Mouse (Mus musculus): ENCODE data around the gene Nacc1. TPM values are rescaled to one million over a fixed set of nuclear protein-coding genes. Genes with fewer than 3 reads are reported as not detected.

Gene Nacc1
- total RNA-seq, 2 experiments from 2014 or later, result 95.5 to 96.8 TPM

DNA sequence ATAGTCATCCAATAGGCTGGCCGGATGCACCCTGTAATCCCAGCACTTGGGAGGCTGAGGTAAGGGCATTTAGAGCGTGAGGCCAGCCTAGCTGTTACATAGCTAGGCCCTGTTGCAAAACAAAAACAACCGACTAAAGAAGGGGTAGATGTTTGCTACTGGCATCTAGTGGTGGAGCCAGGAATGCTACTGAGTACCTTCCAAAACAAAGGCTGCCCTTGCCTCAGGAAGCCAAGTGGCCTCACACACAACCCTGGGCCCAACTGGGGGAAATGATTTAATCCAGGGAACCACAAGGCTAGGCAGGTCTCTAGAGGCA is 38.2 kb upstream of the Nacc1 start:
- TF ChIP-seq CTCF (IDR thresholded peaks at IDR 0.05), result peak; percentile 66
- intact Hi-C loops (cut with DNase I), result no loop called here
- DNase-seq (ENCODE audit: extremely low spot score in 1 of 2, low spot score in 2 of 2), result no peak
- Histone ChIP-seq H3K4me3 (no peak overlapping the region), H3K27ac (peak overlapping the region; percentile 88)

DNA sequence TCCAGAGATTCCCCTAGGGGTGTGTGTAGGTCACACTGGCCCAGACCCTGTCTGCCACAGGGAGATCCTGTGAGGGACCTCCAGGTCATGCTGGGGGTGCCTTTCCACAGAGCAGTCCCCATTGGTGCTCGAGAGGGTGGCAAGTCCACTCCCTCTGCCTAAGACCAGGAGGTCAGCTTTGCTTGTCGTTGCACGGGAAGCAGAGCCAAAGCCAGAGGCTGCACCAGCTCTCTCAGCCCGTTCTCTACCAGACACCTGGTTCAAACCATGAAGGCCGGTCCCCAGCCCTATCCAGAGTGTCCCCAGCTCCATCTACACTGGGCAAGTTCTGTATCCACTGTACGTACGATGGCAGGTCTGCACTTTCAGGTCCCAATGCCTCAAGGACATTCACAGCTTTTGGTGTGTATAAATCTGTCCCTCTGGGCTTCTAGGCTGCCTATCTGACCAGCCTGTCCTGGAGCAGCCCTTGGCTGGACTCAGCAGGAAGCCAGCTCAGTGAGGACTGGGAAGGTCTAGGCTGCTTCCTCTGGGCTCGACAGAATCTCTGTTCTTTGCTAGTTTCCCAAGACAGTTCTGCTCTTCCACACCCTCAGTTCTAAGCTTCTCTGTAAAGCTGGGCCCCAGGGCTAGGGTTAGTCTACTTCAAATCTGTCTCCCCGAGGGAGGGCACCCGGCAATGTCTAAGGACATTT is 37.7 kb upstream of the Nacc1 start:
- Histone ChIP-seq H3K27ac (peak overlapping the region; percentile 88), H3K4me3 (no peak overlapping the region)
- no peak for TF ChIP-seq CTCF (IDR thresholded peaks at IDR 0.05)
- DNase-seq (ENCODE audit: extremely low spot score in 1 of 2, low spot score in 2 of 2), result no peak
- intact Hi-C loops (cut with DNase I), result no loop called here

DNA sequence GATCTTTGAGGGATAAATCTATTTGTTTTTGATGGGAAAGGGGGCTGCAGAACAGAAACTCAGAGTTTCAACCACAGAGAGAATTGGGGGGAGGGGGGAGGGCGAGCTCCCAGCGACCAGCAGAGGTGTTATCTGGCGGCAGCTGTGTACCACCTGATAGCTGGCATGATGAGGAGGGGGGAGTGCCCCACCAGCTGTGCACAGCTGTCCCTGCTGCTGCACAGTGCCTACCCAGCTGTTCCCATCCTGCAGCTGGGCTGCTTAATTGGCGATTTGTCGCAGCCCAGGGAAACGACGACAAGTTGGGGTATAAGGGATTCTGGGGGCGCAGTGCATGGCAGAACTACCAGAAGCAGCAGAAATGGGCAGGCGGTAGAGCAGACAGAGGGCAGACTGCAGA is 37.0 kb upstream of the Nacc1 start:
- Histone ChIP-seq H3K4me3 (no peak overlapping the region), H3K27ac (peak overlapping the region; percentile 88)
- no peak for TF ChIP-seq CTCF (IDR thresholded peaks at IDR 0.05)
- intact Hi-C loops (cut with DNase I), result no loop called here
- DNase-seq (ENCODE audit: extremely low spot score in 1 of 2, low spot score in 2 of 2), result no peak

DNA sequence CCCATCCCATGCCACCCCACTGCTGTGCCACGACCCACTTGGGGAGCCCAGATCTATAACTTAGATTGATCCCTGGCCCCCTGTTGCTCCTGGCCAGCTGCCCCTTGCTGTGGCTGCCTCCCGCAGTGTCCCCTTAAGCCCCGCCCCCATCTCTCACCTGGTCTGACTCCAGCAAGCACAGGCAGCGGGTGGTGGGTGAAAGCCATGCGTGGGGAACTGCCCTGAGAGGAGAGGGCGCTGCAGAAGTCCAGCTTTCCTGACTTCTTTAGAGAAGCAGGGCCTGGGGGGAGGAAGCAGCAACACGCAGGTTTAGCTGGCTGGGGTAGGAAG is 35.9 kb upstream of the Nacc1 start:
- no peak for TF ChIP-seq CTCF (IDR thresholded peaks at IDR 0.05)
- DNase-seq (ENCODE audit: extremely low spot score in 1 of 2, low spot score in 2 of 2), result no peak
- intact Hi-C loops (cut with DNase I), result no loop called here
- no peak overlapping the region for H3K4me3 ChIP-seq
- peak overlapping the region; percentile 88 for H3K27ac ChIP-seq

DNA sequence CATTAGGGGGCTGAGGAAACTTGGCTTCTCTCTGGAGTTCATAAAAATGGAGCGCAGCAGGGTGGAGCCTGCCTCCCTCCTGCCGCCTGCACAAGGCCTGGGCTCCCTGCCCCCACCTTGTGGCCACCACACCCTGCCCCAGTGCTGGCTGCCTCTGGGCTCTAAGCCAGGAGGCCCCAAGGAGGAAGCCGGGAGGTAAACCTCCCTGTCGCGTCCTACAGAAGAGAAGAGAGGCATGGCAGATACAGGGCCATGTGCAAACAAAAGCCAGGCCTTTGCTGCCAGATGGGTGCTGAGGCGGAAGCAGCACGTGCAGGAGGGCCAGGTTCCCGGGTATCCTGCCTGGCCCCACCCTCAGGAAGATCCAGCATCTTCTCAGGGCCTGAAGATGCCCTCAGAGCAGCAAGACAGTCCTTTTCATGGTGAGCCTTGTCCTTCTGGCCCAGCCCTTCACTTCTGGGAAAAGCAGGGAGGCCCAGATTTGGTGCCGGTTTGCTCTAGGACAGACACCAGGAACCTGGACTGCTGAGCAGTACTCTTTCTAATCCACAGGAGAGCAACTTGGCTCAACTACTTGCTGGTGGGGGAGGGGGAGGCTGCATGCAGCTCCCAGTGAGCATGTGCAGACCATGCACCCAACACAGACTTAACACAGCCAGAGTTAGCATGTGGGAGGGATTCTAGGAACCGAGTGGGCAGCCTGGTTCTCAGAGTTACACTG is 35.3 kb upstream of the Nacc1 start, which contains the start of gene G430095P16Rik:
Gene G430095P16Rik, plus strand, starts transcription at position 158 of the 721 bp plus-strand sequence.
- peak in 1 of 2 experiments; percentile 65 for DNase-seq (ENCODE audit: extremely low spot score in 1 of 2, low spot score in 2 of 2)
- intact Hi-C loops (cut with DNase I), result no loop called here
- peak within 1 kb of the TSS; percentile 88 for H3K27ac ChIP-seq
- H3K4me3 ChIP-seq, result no peak within 1 kb of the TSS
- TF ChIP-seq CTCF (IDR thresholded peaks at IDR 0.05), result peak; percentile 6

DNA sequence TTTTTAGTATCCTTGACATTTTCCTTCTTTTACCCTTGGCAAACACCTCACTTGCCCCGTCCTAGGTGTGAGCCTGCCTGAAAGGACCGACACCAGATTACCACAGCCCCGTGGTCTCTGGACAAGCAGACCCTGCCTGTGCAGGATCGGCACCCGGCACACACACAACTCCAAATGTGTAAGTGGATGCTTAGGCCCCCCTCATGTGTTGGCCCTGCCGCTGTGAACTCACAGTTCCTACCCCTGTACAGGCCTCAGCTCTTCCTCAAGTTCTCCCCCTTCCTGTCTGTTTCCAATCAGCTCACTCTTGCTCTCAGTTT is 34.8 kb upstream of the Nacc1 start:
- DNase-seq (ENCODE audit: extremely low spot score in 1 of 2, low spot score in 2 of 2), result no peak
- H3K27ac ChIP-seq, result peak overlapping the region; percentile 88
- TF ChIP-seq CTCF (IDR thresholded peaks at IDR 0.05), result no peak
- H3K4me3 ChIP-seq, result no peak overlapping the region
- intact Hi-C loops (cut with DNase I), result no loop called here

DNA sequence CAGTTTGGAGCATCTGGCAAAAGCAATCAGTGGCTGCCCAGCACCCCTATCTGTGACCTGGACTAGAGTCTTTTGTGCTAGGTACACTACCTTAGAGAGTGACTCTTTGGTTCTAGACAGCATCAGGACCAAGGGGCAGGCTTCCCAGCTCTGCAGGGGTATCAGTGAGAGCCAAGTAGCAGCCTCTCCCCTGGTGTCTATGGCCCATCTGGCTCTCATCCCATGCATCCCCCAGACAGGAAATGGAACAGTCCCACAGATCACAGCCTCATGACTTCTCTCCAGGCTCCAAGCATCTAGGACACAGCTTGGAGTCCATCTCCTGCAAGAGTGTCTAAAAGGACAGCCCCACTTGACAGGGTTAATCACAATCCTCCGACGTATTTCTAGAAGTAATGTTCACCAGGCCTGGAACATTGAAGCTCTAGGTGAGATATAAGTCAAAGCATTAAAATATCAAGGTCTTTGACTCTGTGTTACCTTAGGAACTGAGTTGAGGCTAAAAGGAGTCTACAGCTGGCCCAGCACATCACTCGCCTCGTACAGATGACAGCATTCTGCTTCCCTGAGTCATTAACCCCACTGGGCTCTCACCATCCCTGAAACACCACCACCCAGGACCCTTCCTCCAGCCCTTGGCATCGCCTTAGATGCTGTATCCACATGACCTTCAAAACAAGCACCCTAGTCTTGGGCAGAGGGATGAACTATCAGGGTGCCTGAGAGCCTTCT is 31.5 kb upstream of the Nacc1 start:
- intact Hi-C loops (cut with DNase I), result no loop called here
- no peak for TF ChIP-seq CTCF (IDR thresholded peaks at IDR 0.05)
- Histone ChIP-seq H3K27ac (peak overlapping the region; percentile 30), H3K4me3 (no peak overlapping the region)
- no peak for DNase-seq (ENCODE audit: extremely low spot score in 1 of 2, low spot score in 2 of 2)

DNA sequence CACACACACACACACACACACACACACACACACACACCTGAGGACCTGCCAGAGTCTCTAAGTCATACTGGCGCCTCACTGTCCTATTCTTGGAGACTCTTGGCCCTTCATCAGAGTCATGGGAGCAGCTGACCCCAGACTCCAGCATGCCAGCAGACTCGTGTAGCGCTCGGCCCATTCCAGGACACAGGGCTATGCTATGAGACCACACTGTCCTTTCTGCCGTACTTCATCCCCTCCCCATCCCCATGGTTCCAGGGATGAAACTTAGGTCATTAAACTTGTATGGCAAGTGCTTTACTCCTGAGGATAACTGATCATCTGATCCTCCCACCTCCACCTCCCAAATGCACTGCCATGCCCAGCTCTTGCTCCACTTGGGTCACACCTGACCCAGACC is 30.8 kb upstream of the Nacc1 start:
- DNase-seq (ENCODE audit: extremely low spot score in 1 of 2, low spot score in 2 of 2), result no peak
- 0 out of 2 replicates have a peak overlapping the region, but pooled peaks have one; percentile 30 for H3K27ac ChIP-seq
- H3K4me3 ChIP-seq, result no peak overlapping the region
- intact Hi-C loops (cut with DNase I), result no loop called here
- TF ChIP-seq CTCF (IDR thresholded peaks at IDR 0.05), result no peak

DNA sequence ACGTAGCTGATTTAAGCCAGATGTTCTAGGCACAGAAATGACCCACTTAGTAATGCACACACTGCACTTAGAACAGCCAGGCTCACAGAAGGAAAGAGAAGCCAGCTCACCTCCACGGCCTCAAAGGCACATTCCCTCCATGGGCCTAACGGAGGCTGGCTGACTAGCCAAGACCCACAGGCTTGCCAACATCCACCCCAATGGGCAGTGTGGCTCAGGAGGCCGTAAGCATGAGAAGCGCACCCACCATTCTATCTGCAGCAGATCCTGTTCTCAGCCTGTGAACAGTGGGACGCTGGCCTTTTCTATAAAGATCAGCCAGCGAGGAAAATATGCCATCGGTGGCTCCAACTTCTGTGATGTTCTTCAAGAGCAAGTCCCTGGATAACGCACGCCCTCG is 29.1 kb upstream of the Nacc1 start:
- no peak for TF ChIP-seq CTCF (IDR thresholded peaks at IDR 0.05)
- intact Hi-C loops (cut with DNase I), result no loop called here
- DNase-seq (ENCODE audit: extremely low spot score in 1 of 2, low spot score in 2 of 2), result no peak
- no peak overlapping the region for H3K4me3 ChIP-seq
- H3K27ac ChIP-seq, result peak overlapping the region; percentile 41

DNA sequence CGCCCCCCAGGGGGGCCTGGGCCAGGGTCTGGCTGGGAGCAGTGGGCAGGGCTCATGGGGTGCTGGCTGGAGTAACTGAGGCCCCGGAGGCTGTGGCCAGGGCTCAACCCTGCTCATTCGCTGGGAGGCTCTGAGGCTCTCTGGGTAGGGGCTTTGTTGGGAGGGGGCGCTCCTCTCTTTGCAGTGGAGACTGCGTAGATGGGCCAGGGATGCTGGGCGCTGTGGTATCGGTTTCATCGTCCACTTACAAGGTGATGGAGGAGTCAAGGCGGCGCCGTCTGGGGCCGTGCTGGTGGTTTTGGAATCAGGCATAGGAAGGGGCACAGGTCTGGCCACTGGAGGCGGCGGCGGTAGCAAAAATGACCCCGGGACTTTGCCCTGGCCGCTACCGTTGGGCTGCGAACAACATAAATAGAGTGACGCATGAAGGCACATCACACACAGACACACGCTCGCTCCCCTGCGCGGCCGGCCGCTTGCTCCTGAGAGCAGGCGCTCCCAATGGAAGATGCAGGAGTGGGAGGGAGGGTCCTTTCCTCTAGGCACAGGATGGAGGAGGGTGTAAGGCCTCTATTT is 28.3 kb upstream of the Nacc1 start:
- intact Hi-C loops (cut with DNase I), result no loop called here
- peak overlapping the region; percentile 66 for H3K27ac ChIP-seq
- no peak for TF ChIP-seq CTCF (IDR thresholded peaks at IDR 0.05)
- H3K4me3 ChIP-seq, result no peak overlapping the region
- no peak for DNase-seq (ENCODE audit: extremely low spot score in 1 of 2, low spot score in 2 of 2)

DNA sequence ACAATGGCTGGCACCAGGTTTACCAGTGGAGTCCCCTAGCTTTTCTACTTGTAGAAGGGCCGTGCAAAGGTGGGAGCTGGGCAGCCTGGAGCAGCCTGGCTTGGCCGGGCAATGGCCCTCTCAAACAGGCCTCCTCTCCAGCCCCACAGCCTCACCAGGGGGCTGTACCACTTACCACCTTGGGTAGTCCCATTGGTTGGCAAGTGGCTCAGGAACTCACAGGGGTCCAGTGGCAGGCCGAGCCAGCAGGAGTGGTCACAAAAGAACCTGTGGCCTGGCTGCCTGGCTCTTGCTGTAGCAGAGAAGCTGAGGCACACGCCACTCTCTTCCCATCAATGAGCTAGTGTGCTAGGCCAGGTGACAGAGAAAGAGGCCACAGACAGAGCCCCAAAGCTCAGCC is 26.5 kb upstream of the Nacc1 start:
- intact Hi-C loops (cut with DNase I), result no loop called here
- Histone ChIP-seq H3K27ac (peak overlapping the region; percentile 77), H3K4me3 (no peak overlapping the region)
- DNase-seq (ENCODE audit: extremely low spot score in 1 of 2, low spot score in 2 of 2), result no peak
- no peak for TF ChIP-seq CTCF (IDR thresholded peaks at IDR 0.05)

DNA sequence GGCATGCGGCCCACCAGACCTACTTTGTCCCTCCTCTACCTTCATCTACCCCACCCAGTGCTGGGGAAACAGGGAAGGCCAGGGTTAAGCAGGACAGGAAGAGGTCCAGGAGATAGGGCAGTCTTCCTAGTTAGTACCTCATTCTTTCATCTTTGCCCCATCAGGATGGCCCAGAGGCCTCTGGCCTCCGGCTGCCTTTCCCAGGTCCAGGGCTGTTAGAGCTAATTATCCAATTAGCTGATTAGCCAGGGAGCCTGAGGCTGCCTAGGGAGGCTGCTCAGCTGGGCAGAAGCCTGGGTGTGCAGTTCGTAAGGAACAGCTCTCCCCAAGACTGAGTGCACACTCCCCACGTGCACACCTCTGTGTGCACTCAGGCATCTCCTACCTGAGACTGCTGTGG is 25.7 kb upstream of the Nacc1 start:
- H3K27ac ChIP-seq, result peak overlapping the region; percentile 77
- DNase-seq (ENCODE audit: extremely low spot score in 1 of 2, low spot score in 2 of 2), result no peak
- intact Hi-C loops (cut with DNase I), result no loop called here
- H3K4me3 ChIP-seq, result no peak overlapping the region
- no peak for TF ChIP-seq CTCF (IDR thresholded peaks at IDR 0.05)
